Mouse (Mus musculus): ENCODE data around the gene Btbd35f6.
"Not testable (repeated sequence)": the region's sequence is repeated elsewhere in the genome, so short reads cannot be mapped to it uniquely, and the experiment has no call there.

Gene Btbd35f6

DNA sequence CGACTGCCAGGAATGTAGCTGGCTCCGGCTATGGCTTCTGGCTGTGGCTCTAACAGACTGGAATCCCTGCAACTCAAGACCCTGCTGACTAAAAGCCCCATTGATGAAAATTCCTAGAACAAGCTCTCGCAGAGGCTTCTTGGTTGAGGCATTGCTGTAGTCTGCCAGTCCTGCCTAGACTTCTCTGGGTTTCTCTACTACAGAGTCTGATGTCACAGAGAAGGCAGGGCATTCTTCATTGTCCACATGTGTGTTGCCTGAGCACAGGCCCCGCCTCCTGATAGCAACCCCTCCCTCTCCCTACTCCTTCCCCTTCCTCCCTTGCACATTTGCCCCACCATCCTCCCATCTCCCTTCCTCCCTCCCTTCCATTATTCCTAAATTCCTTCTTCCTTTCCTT, at the start of gene Btbd35f6:
TSS of gene Btbd35f6 (minus strand) at position 101 of the 400 bp plus-strand sequence.
- DNase-seq, result not testable (repeated sequence)

DNA sequence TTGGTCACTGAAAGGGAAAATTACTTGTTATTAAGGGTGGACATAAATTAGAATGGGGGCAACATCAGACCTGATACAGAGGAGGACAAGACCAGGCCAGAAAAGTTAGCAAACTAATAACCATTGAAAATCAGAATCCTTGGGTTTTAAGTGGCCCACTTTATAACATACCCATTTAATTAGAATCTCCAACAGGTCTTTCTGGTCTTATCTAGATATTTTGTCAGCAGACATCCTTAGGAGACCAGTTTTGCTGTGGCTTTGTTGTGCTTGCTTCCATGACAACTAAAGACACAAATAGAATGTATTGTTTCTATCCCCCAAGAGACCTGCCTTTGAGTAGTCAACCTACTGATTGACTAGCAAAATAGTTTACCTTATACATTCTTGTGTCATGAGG, 30.4 kb upstream of the Btbd35f6 start, which contains the start of gene Gm21870:
TSS of gene Gm21870 (minus strand) at position 101 of the 400 bp plus-strand sequence.
- DNase-seq, result not testable (repeated sequence)

DNA sequence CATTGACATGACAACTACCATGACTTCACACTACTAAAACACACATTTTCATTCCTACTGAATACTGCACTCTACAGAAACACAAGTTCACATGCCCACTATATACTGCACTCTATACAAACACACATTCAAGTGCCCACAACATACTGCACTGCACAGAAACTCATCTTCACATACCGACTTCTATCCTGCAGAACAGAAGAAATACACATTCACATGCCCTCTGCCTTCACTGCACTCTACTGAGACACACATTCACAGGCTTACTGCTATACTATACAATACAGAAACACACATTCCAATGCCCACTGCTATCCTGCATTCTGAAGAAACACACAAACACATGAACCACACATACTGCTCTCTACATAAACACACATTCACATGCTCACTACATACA, 26.1 kb downstream of the Btbd35f6 start:
- not testable (repeated sequence) for DNase-seq

DNA sequence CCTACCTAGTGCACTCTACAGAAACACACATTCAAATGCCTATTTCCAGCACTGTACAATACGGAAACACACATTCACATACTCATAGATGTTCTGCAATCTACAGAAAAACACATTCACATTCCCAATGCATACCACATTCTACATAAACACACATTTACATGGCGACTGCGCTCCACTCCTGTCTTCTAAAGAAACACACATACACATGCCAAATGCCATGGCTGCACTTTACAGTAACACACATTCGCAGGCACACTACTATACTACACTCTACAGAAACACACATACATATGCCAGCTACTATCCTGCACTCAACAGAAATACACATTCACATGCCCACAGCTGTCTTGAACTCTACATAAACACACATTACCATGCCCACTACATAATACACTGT, 28.1 kb downstream of the Btbd35f6 start:
- not testable (repeated sequence) for DNase-seq

DNA sequence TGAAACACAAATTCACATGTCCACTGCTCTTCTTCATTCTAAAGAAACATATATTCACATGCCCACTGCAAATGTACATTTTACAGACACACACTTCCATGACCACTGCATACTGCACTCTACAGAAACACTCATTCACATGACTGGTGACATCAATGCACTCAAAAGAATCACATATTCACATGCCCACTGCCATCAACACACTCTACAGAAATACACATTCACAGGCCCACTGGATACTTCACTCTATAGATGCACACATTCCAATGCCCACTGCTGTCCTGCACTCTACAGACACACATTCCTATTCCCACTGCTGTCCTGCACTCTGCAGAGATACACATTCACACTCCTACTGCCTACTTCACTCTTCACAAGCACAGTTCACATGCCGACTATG, 30.0 kb downstream of the Btbd35f6 start:
- DNase-seq, result not testable (repeated sequence)

DNA sequence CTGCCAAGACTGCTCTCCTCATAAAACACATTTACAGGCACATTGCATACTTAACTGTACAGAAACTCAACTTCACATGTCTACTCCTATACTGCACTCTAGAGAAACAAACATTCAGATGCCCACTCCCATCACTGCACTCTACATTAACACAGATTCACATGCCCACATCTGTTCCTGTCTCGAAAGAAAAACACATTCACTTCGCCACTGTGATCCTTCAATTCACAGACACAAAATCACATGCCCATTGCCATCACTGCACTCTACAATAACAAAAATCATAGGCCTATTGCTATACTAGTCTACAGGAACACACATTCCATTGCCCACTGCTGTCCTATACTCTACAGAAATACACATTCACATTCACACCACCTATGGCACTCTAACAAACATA, 30.9 kb downstream of the Btbd35f6 start:
- DNase-seq, result not testable (repeated sequence)

Data from spleen, adult 18-20 months (tissue).